Mouse (Mus musculus): ENCODE results near the gene Pllp.

The Pllp gene

DNA sequence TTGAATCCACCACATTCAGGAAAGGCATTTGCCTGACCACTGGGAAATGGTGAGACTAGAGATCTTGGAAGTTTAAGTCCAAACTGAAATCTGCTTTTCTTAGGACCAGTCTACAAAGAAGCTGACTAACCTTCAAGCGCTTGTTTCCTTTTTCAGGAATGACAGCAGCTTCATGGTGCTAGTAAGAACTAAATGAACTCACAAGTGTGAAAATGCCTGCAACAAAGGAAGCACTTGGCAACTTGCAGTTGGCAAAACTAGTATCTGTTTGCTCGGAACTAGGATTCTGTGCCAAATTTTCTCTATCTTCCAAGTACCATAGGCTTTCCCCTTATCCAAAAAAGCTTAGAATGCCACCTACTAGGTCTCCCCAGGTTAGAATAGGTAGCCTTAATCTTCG lies 49.9 kb downstream of the Pllp start:
- DNase-seq, result no peak

DNA sequence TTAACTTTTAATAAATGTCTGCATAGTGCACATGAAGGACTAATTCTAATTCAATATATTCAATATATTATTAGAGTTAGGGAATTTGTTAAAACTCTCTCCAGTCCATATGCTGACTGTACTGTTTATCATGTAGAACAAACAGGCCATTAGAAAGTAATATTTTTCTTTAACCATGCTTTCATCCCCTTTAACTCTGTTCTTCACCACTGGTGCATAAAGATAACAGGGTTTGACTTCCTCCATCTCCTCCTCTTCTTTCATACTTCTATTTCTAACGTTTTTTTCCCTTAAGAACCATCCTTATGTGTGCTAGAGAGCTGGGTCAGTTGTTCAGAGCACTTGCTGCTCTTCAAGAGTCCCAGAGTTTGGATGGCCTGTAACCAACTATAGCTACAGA lies 50.9 kb downstream of the Pllp start:
- no peak for DNase-seq

DNA sequence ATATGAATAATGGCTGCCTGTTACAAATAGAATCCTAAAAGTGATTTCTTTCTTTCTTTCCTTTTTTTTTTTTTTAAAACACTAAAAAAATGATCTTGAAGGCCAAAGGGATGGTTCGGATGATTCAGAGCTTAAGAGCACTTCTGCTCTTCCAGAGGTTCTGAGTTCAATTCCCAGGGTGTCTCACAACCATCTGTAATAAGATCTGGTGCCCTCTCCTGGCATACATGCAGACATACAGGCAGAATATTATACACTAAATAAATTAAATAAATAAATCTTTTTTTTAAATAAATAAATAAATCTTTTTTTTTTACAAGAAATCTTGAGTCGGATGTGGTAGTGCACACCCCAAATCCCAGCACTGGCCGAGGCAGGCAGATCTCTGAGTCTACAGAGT lies 54.1 kb downstream of the Pllp start:
- DNase-seq, result no peak

DNA sequence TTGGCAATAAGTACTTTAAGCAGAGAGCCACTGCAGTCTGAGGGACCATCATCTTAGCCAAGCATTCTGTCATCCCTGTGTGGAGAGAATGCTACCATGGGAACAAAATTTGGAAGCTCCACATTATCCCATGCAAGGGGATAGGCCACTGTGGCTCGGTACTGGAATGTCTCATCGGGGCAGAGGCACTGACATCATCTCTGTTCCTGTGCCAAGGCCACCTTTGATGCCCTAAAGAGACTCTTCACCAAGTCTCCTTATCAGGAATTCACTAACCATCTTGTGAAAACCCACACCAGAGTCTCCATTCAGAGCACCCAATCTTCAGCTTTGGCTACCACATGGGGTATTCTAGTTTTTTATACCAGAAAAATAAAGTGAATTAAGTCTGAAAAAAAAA lies 54.9 kb downstream of the Pllp start:
- DNase-seq, result no peak

DNA sequence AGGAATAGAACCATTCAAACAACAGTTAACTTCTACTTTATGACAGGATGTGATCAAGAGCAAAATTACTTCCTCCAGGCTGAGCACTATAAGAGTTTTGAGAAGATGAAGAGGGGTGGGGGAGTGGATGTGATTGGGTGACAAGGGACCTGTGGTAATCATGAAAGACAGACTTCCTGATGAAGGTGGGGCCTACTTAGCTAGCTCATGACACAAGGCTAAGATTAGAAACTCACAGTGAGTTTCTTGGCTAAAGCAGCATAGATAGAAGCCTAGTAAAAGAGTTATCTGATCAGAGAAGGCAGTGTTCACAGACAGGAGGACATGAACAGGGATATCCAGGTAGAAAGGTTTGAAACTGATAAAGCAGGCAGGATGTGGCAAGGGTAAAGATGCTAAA lies 61.9 kb downstream of the Pllp start:
- no peak for DNase-seq

DNA sequence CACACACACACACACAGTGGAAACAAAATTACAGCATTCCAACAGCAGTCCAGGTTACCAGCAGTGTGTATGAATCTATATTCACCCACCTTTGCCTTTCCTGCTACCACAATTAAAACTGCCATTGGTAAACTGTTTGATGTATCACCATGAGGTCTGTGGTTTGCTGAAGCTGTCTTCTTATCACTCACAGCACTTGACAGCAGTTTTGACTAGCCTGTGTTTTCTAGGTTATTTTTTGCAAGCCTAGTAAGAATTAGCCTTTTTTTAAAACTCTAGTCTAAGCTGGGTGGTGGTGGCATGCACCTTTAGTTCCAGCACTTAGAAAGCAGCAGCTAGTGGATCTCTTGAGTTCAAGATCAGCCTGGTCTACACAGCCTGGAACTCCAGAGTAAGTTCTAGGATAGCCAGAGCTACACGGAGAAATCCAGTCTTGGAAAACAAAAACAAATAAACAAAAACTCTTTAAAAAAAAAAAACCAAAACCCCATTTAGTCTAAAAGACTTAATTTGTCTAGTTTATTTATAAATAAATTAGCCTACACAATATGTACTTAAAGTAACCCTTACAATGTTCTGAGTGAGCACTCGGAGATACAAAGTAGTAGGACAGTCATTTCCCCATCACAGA lies 62.4 kb downstream of the Pllp start:
- no peak for DNase-seq

All from cerebellum, adult 11 months (tissue).